ENCODE assay signal across 10 mouse cellular contexts in the genomic region with DNA sequence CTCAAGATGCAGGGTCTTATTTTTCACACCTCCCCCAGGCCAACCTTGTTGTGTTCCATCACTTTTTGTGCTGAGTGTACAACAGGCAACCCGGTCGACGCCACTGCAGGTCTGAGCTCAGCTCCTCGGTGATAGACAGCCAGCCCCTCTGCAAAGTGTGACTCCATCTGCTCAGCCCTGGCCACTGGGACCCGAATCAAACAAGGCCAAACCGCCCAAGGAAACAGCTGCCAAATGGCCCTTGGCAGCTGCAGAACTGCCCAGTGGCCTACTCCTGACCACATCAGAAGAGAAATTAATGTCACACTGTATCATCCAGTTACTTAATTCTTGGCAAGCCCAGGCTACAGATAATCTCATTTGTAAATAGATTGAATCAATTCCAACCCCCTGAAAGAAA.
DNase-seq lines count a peak whose midpoint lies in the region; ATAC-seq lines count a peak whose summit lies in the region.
"Had no signal": no experiment of that assay in that cellular context is flagged by ENCODE, and none has a peak within 500 bp of the region (broad histone marks: within the 10 kb centered on the region; RNA-seq: fewer than 3 reads in every experiment).

No protein-coding gene starts in this region.

- no peak overlapping the region for H3K4me2 ChIP-seq in forebrain, embryonic 14.5 days (ENCODE audit: low read length)
- H3K4me2 ChIP-seq in lung, embryonic 16.5 days (ENCODE audit: low read depth, low read length): no peak overlapping the region

- no peaks in the 10 kb centered on the region for H3K36me3 ChIP-seq in forebrain, embryonic 14.5 days (ENCODE audit: control insufficient read depth, insufficient read depth, low read length)
- no peaks in the 10 kb centered on the region for H3K36me3 ChIP-seq in lung, embryonic 16.5 days (ENCODE audit: control insufficient read depth, insufficient read depth, low read length)

- no peak overlapping the region for H3K27ac ChIP-seq in forebrain, embryonic 14.5 days (ENCODE audit: low read depth, low read length)
- H3K27ac ChIP-seq in lung, embryonic 16.5 days (ENCODE audit: low read length): no peak overlapping the region
- H3K27ac ChIP-seq: macrophage had no signal

- 66% methylated on average over 6 of the region's 6 CpGs for WGBS in forebrain, embryonic 14.5 days
- 51% methylated on average over 6 of the region's 6 CpGs for WGBS in lung, embryonic 16.5 days

- no peaks in the 10 kb centered on the region for H3K9me3 ChIP-seq in forebrain, embryonic 14.5 days (replicated peaks; ENCODE audit: control insufficient read depth, low read length)
- H3K9me3 ChIP-seq in lung, embryonic 16.5 days (ENCODE audit: control insufficient read depth, low read length): no peaks in the 10 kb centered on the region

- no peak overlapping the region for H3K4me3 ChIP-seq in forebrain, embryonic 14.5 days (ENCODE audit: low read depth, low read length)
- H3K4me3 ChIP-seq in lung, embryonic 16.5 days (ENCODE audit: low read length): no peak overlapping the region
- H3K4me3 ChIP-seq: erythroblast, embryonic 14.5 days had no signal

- H3K4me1 ChIP-seq in forebrain, embryonic 14.5 days (ENCODE audit: control insufficient read depth, insufficient read depth, low read length): peaks cover 2% of the 10 kb centered on the region; the same call in 1 of the 2 replicates
- H3K4me1 ChIP-seq in lung, embryonic 16.5 days (replicated peaks; ENCODE audit: control insufficient read depth, insufficient read depth, low read length): no peaks in the 10 kb centered on the region; the same call in 1 of the 2 replicates

- DNase-seq in kidney, postnatal 4 days: peak; percentile 31 to 52
- no peak for DNase-seq in kidney, adult 8-10 months
- peak; percentile 48 for DNase-seq in forebrain, embryonic 14.5 days (ENCODE audit: low spot score)
- DNase-seq in retina, postnatal 1 day: peak; percentile 67
- no peak for DNase-seq in heart, adult 11 months
- DNase-seq in right cerebral cortex, postnatal 25 days: no peak

- peak; percentile 35; the same call in 1 of the 2 replicates for ATAC-seq in forebrain, embryonic 14.5 days
- peak; percentile 97 for ATAC-seq in lung, embryonic 16.5 days (ENCODE audit: low read depth)
- no peak for ATAC-seq in erythroblast, adult 5-6 weeks (replicated peaks; ENCODE audit: low FRiP score, poor library complexity, severe bottlenecking)

- no peak overlapping the region for H3K9ac ChIP-seq in forebrain, embryonic 14.5 days (ENCODE audit: low read length)
- no peak overlapping the region for H3K9ac ChIP-seq in lung, embryonic 16.5 days (ENCODE audit: low read length)

- H3K27me3 ChIP-seq in forebrain, embryonic 14.5 days (replicated peaks; ENCODE audit: control insufficient read depth, insufficient read depth, low read length): no peaks in the 10 kb centered on the region
- no peaks in the 10 kb centered on the region for H3K27me3 ChIP-seq in lung, embryonic 16.5 days (ENCODE audit: control insufficient read depth, insufficient read depth, low read depth, low read length)

Comparison
In these comparisons a context has a peak if more than half of its experiments do, and no peak if none do; other contexts are left out.
1. DNase-seq: peak in kidney, postnatal 4 days (2 of 2), forebrain, embryonic 14.5 days (single experiment) and retina, postnatal 1 day (single experiment); none in kidney, adult 8-10 months (0 of 2), heart, adult 11 months (single experiment) and right cerebral cortex, postnatal 25 days (single experiment).